Mouse (Mus musculus): ENCODE results near the gene Ncapd3.

Gene Ncapd3

DNA sequence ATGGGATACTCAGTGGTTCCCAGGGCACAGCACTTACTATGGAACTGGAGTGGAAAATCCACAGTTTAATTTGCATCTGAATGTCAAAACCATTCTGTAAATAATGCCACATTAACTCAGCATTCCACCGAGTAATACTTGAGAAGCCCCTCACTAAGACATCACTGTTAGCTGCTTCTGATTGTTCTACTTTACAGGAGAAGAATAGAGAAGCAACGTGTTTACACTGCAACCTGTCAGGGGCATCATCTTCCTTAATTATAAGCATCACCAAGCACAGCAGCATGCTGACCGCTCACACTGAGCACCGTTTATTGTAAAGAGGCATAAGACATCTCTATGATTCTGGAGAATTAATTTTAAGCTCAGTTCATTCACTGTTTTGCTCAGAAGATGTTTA, 93.0 kb downstream of the Ncapd3 start:
- DNase-seq (ENCODE audit: low spot score in 2 of 2): no peak

DNA sequence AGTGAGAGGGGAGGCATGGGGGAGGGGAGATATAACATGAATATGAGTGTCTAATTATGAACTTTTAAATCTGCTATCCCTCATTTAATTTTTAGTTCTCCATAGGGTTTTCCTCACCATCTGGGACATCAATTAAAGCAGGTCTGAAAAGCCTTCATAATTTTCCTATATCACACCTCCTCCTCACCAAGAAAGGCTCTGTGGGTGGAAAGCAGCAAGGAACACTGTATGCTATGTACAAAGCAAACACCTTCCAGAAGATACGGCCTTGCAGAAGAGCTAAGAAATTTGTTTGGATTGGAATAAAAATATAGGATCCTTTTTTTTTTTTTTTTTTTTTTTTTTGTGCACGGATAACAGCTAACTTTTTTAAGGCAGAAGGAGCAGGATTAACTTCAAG, 94.0 kb downstream of the Ncapd3 start:
- no peak for DNase-seq (ENCODE audit: low spot score in 2 of 2)

DNA sequence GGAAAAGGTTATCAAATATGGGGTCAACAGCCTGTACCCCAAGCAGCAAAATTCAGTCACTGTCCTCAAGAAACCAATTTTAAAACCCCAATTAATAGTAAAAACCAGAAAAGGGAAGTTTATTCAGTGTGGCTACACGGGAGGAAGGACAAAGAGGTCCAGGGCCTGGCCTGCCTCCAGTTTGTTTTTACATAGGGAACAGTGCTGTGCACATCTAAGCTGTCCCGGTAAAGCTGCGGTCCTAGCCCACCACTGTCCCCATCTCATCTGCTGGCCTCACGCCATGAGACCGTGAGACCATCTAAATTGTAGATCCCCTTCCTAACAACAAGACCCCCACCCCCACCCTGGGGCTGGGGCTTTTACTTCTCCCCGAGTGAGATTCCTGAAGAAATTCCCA, 95.5 kb downstream of the Ncapd3 start:
- no peak for DNase-seq (ENCODE audit: low spot score in 2 of 2)

DNA sequence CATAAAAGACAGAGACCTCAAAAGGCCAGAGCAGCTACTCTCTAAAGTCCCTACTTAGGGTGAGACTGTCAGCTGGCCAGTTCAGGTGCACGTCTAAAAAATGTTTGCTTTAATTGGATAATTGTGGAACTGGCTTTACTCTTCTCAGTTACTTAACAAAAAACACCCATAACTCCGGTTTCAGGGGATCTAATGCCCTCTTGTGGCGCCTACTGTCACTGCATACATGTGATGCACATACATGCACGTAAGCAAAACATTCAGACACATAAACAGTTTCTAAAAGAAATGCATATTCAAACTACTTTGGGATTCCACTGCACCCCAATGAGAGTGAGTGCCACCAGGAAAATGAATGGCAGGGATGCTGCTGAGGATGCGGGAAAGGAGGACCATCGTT, 96.6 kb downstream of the Ncapd3 start:
- DNase-seq (ENCODE audit: low spot score in 2 of 2): no peak

DNA sequence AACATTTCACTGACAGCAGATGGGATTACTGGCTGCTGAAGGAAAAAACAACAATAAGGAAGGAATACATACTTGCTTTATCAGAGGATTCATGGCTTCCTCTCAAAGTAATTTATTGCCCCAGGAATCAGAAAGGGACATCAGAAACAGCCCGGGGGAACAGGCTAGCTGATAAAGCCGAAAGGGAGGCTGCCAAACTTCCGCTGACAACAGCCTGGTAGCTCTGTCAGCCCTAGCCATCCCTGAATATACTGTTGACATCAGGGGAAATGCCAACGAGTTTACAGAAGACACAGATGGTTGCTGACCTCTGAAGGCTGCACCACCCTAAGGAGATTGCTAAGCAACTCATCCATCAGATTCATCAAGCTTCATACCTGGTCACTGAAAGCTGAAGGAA, 98.7 kb downstream of the Ncapd3 start:
- DNase-seq (ENCODE audit: low spot score in 2 of 2): no peak

DNA sequence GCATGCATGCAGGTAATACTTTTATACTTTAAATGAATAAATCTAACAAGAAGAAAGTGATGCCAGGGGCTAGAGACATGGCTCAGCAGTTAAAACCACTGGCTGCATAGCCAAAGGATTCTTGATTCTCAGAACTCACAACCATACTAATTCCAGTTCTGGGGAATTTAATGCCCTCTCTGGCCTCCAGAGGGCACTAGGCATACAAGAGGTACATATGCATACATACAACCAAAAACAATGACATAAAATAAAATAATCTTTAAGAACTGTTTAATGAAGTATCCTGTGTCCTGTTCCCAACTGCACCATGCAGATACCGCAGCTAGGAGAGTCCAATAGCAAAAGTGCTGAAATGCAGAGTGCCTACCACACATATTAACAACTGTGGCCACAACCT, 104.4 kb downstream of the Ncapd3 start:
- DNase-seq (ENCODE audit: low spot score in 2 of 2): no peak

DNA sequence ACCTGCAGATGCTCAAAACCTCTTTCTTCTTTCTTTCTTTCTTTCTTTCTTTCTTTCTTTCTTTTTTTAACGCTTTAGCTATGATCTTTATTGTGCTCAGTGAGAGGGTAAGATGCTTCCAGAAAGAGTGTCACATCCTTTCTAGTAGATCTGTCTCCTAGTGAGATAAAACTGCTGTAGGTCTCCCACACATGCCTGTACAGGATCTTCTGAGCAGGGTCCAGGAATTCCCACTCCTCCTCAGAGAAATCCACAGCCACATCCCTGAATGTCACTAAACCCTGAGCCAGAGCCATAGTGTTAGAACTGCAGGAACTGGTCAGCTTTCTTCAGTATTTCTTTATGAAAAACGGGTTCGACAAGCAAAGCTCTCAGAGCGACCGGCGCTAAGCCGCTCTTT, 105.4 kb downstream of the Ncapd3 start:
- DNase-seq (ENCODE audit: low spot score in 2 of 2): no peak

DNA sequence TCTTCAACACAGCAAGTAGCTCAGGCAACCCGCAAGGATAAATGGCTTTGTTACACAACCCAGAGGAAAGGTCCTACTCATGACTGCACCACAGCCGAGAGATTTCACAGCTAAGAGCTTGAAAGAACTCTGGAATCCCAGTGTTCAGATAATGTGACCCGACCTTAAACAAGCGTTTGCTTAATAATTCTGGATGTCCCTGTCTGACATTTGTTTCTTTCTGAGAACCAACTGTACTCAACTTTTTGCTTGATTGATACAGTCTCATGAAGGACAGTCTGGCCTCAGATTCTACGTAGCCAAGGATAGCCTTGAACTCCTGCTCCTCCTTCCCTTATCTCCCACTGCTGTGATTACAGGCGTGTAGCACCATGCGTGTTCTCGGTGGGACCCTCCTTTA, 106.7 kb downstream of the Ncapd3 start:
- no peak for DNase-seq (ENCODE audit: low spot score in 2 of 2)

DNA sequence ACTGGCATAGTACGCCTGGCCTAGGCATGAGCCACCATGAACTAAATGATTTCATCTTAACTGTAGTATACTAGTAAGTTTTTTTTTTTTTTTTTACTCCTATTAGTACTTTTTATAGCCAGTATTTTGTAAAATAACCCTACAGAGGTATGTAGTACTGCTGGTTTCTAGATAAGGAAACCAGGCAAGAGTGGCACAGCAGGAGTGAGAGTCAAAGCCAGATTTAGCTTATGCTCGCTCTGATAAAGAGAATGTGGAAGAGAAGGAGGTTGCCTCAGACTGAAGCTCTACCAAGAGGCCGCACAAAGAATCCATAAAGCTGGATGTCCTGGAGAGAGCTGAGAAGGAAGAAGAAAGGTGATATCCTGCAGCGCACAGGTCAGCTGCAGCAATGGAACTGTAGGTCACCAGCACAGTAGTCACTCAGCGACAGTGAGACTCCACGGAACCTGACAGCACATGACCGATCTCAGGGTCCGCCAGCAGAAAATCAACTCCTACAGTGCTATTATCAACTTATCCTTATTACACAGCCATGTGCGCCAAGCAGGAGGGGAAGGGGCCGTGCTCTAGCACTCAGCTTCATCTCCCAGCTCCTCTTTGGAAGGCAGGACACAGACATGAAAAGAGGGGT, 110.6 kb downstream of the Ncapd3 start:
- no peak for DNase-seq (ENCODE audit: low spot score in 2 of 2)

DNA sequence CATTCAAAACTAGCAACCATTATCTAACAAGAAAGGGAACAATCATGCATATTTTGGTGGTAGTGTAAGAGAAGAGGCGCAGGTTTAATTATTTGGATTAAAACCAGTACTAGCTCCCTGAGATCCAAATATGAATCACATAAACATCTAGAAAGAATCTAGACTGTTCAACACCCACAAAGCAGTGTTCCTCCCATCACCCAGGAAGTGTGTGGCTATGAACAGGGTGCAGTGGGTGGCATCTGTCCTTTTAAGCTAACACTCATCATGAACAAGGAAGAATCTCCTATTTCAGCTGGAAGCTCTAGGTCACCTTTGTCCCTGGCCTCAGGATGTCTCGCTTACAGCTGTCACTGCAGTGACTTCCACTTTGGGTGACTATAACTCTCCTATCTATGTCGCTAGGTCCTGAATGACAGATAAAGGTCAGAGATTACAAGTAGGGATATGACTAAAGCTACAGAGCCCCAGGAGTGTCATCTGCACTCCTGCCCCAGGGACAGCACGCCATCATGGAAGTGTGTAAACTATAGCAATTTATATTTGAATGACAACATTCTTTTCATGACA, 114.4 kb downstream of the Ncapd3 start:
- no peak for DNase-seq (ENCODE audit: low spot score in 2 of 2)

All from thymus, postnatal 10 days (tissue).